Mouse (Mus musculus) forebrain, embryonic 11.5 days (tissue): ENCODE results near the gene Fstl3. TPM values are rescaled to one million over a fixed set of nuclear protein-coding genes. Genes with fewer than 3 reads are reported as not detected.

Experiments
- ATAC-seq: fragments of 200-750 bp; cut with Nextera tagmentation; replicated peaks from 2 replicates; pipeline ENCODE4 v1.8.0; 2017; ENCODE audit warnings: moderate TSS enrichment; ENCODE audit not compliant: low FRiP score
- DNase-seq: peaks from one replicate; pipeline ENCODE4 v3.0.0-alpha.2; 2017; ENCODE audit warnings: low spot score
- H3K27ac ChIP-seq: fragments of 300-500 bp; sonication (generic); 2 replicates; pipeline ENCODE4 v1.5.1; 2014; ENCODE audit warnings: low read depth, low read length
- H3K27me3 ChIP-seq: fragments of 300-500 bp; sonication (generic); 2 replicates; pipeline ENCODE4 v1.6.1; 2014; ENCODE audit warnings: mild to moderate bottlenecking, low read length, mixed read lengths; ENCODE audit not compliant: control insufficient read depth, insufficient read depth
- H3K36me3 ChIP-seq: fragments of 300-500 bp; sonication (generic); 2 replicates; pipeline ENCODE4 v1.6.1; 2014; ENCODE audit warnings: mild to moderate bottlenecking, low read length, moderate library complexity, mixed read lengths; ENCODE audit not compliant: control insufficient read depth, insufficient read depth
- H3K4me1 ChIP-seq: fragments of 300-500 bp; sonication (generic); replicated peaks from 2 replicates; pipeline ENCODE4 v1.6.1; 2014; ENCODE audit warnings: low read length, mixed read lengths; ENCODE audit not compliant: control insufficient read depth, insufficient read depth
- H3K4me2 ChIP-seq: fragments of 300-500 bp; sonication (generic); 2 replicates; pipeline ENCODE4 v1.6.1; 2014; ENCODE audit warnings: low read depth, mild to moderate bottlenecking, low read length, moderate library complexity, mixed read lengths; ENCODE audit not compliant: severe bottlenecking
- H3K4me3 ChIP-seq: fragments of 300-500 bp; sonication (generic); 2 replicates; pipeline ENCODE4 v1.5.1; 2014; ENCODE audit warnings: low read depth, low read length
- H3K9ac ChIP-seq: fragments of 300-500 bp; sonication (generic); 2 replicates; pipeline ENCODE4 v1.6.1; 2014; ENCODE audit warnings: low read length
- H3K9me3 ChIP-seq: fragments of 300-500 bp; sonication (generic); 2 replicates; pipeline ENCODE4 v1.6.1; 2016; ENCODE audit warnings: low read length, mixed read lengths; ENCODE audit not compliant: control insufficient read depth
- WGBS: fragments of 180-500 bp; shearing (Covaris S2); extraction: QIAGEN DNeasy Blood & Tissue Kit; methylation state at CpG from one replicate; pipeline ENCODE4 v1.1.7; 2014; 5-methylcytosine and 5-hydroxymethylcytosine counted together
- polyA plus RNA-seq: library from polyadenylated mRNA; unstranded; fragments of >200 nt; fragmentation: Nextera tagmentation; extraction: Ambion mirVana; gene quantifications from 2 replicates; pipeline ENCODE4 v1.2.1, GENCODE M21; 2014

Fstl3 gene
- polyA plus RNA-seq, 1 experiment from 2014 or later, result 1.0 TPM

- peak; percentile 67 for DNase-seq
These were observed 17.4 kb downstream of the Fstl3 start for GRCm38 (mm10) chr10:79794491-79794931.

GRCm38 (mm10) chr10:79795905-79796304 is 18.8 kb downstream of the Fstl3 start:
- Histone ChIP-seq H3K27ac (no peak overlapping the region), H3K4me3 (no peak overlapping the region), H3K4me1 (peaks cover 11% of the 10 kb centered on the region; the same call in 1 of the 2 replicates), H3K36me3 (no peaks in the 10 kb centered on the region), H3K9ac (no peak overlapping the region), H3K9me3 (no peaks in the 10 kb centered on the region), H3K27me3 (no peaks in the 10 kb centered on the region), H3K4me2 (no peak overlapping the region)
- no peak for DNase-seq
- no peak for ATAC-seq
- 100% methylated on average over 3 of the region's 3 CpGs for WGBS

More at GRCm38 (mm10) chr10:79794491-79794931, 17.4 kb downstream of the Fstl3 start:
- peak overlapping the region; percentile 98 for H3K9ac ChIP-seq
- H3K27me3 ChIP-seq, result no peaks in the 10 kb centered on the region
- H3K9me3 ChIP-seq, result no peaks in the 10 kb centered on the region
- peak overlapping the region; percentile 75 for H3K27ac ChIP-seq
- H3K4me1 ChIP-seq, result peaks cover 11% of the 10 kb centered on the region; the same call in 1 of the 2 replicates
- WGBS, result 5% methylated on average over 10 of the region's 10 CpGs
- 0 out of 2 replicates have a peak, but pooled peaks have one; percentile 28 for ATAC-seq
- peak overlapping the region; percentile 94 for H3K4me3 ChIP-seq
- peak overlapping the region; percentile 90 for H3K4me2 ChIP-seq
- no peaks in the 10 kb centered on the region for H3K36me3 ChIP-seq

- Histone ChIP-seq H3K4me2 (no peak overlapping the region), H3K36me3 (no peaks in the 10 kb centered on the region), H3K9ac (no peak overlapping the region), H3K27ac (no peak overlapping the region), H3K4me3 (no peak overlapping the region), H3K9me3 (no peaks in the 10 kb centered on the region), H3K4me1 (peaks cover 17% of the 10 kb centered on the region), H3K27me3 (no peaks in the 10 kb centered on the region)
- WGBS, result 58% methylated on average over 15 of the region's 15 CpGs
- DNase-seq (peak; percentile 56), ATAC-seq (no peak)
These were observed 20.3 kb downstream of the Fstl3 start for GRCm38 (mm10) chr10:79797326-79797725.

- no peak for ATAC-seq
- 90% methylated on average over 12 of the region's 12 CpGs for WGBS
- H3K27ac ChIP-seq, result no peak overlapping the region
- DNase-seq, result no peak
- peaks cover 22% of the 10 kb centered on the region for H3K4me1 ChIP-seq
- H3K4me3 ChIP-seq, result no peak overlapping the region
- no peak overlapping the region for H3K9ac ChIP-seq
- no peaks in the 10 kb centered on the region for H3K36me3 ChIP-seq
- no peak overlapping the region for H3K4me2 ChIP-seq
- H3K9me3 ChIP-seq, result no peaks in the 10 kb centered on the region
- H3K27me3 ChIP-seq, result no peaks in the 10 kb centered on the region
These were observed 21.3 kb downstream of the Fstl3 start for GRCm38 (mm10) chr10:79798289-79798928.

- H3K9me3 ChIP-seq, result no peaks in the 10 kb centered on the region
- H3K4me3 ChIP-seq, result no peak overlapping the region
- no peaks in the 10 kb centered on the region for H3K27me3 ChIP-seq
- 89% methylated on average over 11 of the region's 11 CpGs for WGBS
- ATAC-seq (no peak), DNase-seq (no peak)
- H3K36me3 ChIP-seq, result no peaks in the 10 kb centered on the region
- no peak overlapping the region for H3K27ac ChIP-seq
- no peak overlapping the region for H3K9ac ChIP-seq
- H3K4me2 ChIP-seq, result no peak overlapping the region
- H3K4me1 ChIP-seq, result peaks cover 25% of the 10 kb centered on the region
These were observed 23.4 kb downstream of the Fstl3 start for GRCm38 (mm10) chr10:79800508-79800907.

GRCm38 (mm10) chr10:79801837-79802236 is 24.8 kb downstream of the Fstl3 start:
- Histone ChIP-seq H3K27ac (peak overlapping the region; percentile 28), H3K9me3 (no peaks in the 10 kb centered on the region), H3K36me3 (no peaks in the 10 kb centered on the region), H3K27me3 (no peaks in the 10 kb centered on the region), H3K4me3 (no peak overlapping the region), H3K9ac (peak overlapping the region; percentile 21; the same call in 1 of the 2 replicates), H3K4me2 (no peak overlapping the region; the same call in 1 of the 2 replicates), H3K4me1 (peaks cover 28% of the 10 kb centered on the region)
- ATAC-seq, result no peak
- 26% methylated on average over 3 of the region's 3 CpGs for WGBS
- no peak for DNase-seq

GRCm38 (mm10) chr10:79802331-79802971 is 25.4 kb downstream of the Fstl3 start:
- ATAC-seq (no peak), DNase-seq (peak; percentile 58)
- Histone ChIP-seq H3K9ac (peak overlapping the region; percentile 21), H3K4me3 (no peak overlapping the region), H3K4me2 (no peak overlapping the region; the same call in 1 of the 2 replicates), H3K36me3 (no peaks in the 10 kb centered on the region), H3K9me3 (no peaks in the 10 kb centered on the region), H3K27me3 (no peaks in the 10 kb centered on the region), H3K27ac (peak overlapping the region; percentile 89), H3K4me1 (peaks cover 28% of the 10 kb centered on the region)
- WGBS, result 35% methylated on average over 11 of the region's 11 CpGs

GRCm38 (mm10) chr10:79803716-79804323 is 26.7 kb downstream of the Fstl3 start:
- Histone ChIP-seq H3K36me3 (no peaks in the 10 kb centered on the region; the same call in 1 of the 2 replicates), H3K27ac (peak overlapping the region; percentile 89), H3K27me3 (no peaks in the 10 kb centered on the region), H3K9me3 (no peaks in the 10 kb centered on the region), H3K4me1 (peaks cover 26% of the 10 kb centered on the region), H3K4me3 (peak overlapping the region; percentile 25), H3K9ac (peak overlapping the region; percentile 62), H3K4me2 (peak overlapping the region; percentile 60)
- DNase-seq (peak; percentile 96), ATAC-seq (peak; percentile 96)
- WGBS, result 4% methylated on average over 29 of the region's 29 CpGs
